Mouse (Mus musculus): ENCODE data around the gene Slc5a12. TPM values are rescaled to one million over a fixed set of nuclear protein-coding genes. Genes with fewer than 3 reads are reported as not detected.

Gene Slc5a12
- polyA plus RNA-seq, 1 experiment from 2014 or later: not detected

Other genes with a start within 250 kb of the Slc5a12 start
- gene Fibin, start 234.1 kb upstream of the Slc5a12 start, polyA plus RNA-seq (2015; fragmentation: Nextera tagmentation; extraction: Ambion mirVana): 101 and 112 TPM in 2 replicates
- gene Muc15, start 124.0 kb downstream of the Slc5a12 start, polyA plus RNA-seq (2015; fragmentation: Nextera tagmentation; extraction: Ambion mirVana): 6.9 and 8.4 TPM in 2 replicates